Mouse (Mus musculus): ENCODE measurements around the gene Snx1.

GRCm38 (mm10) chr9:66127884-66128283 lies 1.5 kb upstream of the Snx1 start:
- TF ChIP-seq CTCF (conservative IDR thresholded peaks at IDR 0.05; ENCODE audit: low read length) (no peak), NANOG (IDR thresholded peaks at IDR 0.05; ENCODE audit: borderline replicate concordance, low read length) (no peak)

All from E14TG2a.4 (cell line).